Mouse (Mus musculus): Measurements from ENCODE around the gene Eif2a. TPM values are rescaled to one million over a fixed set of nuclear protein-coding genes. Genes with fewer than 3 reads are reported as not detected.

The Eif2a gene
- total and polyA plus RNA-seq, 2 experiments from 2014 or later: 29.1 to 50.9 TPM

DNA sequence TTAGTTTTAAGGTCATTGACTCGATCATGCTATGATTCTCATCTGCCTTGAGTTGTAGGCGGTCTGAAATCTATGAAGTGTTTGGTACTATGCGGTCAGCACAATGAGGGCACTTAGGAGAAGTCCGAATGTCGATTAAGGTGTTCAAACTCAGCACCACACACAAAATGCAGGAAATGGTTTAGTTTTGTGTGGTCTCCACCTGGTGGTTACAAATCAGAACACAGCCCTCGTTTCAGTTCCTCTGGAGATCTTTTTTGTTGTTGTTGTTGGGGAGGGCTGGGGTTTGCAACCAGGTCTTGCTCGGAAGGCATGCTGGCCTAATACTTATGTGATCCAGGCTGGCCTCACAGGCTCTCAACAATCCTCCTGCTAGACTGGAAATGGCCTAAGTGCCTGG is 34.8 kb upstream of the Eif2a start:
- peak; percentile 76 for TF ChIP-seq CTCF (IDR thresholded peaks at IDR 0.05)
- DNase-seq (ENCODE audit: low spot score) (peak; percentile 48), ATAC-seq (ENCODE audit: low FRiP score) (no peak)
- no peak overlapping the region for H3K9ac ChIP-seq (replicated peaks; ENCODE audit: low read length, poor library complexity, severe bottlenecking)
- no peak overlapping the region for H3K4me2 ChIP-seq (ENCODE audit: low read depth, low read length, poor library complexity, severe bottlenecking)
- H3K4me1 ChIP-seq (ENCODE audit: insufficient read depth, low read length): no peaks in the 10 kb centered on the region
- no peaks in the 10 kb centered on the region for H3K9me3 ChIP-seq (ENCODE audit: low read length)
- no peaks in the 10 kb centered on the region for H3K27me3 ChIP-seq (ENCODE audit: insufficient read depth, low read length)
- no peak overlapping the region for H3K4me3 ChIP-seq (ENCODE audit: low read depth, low read length)
- WGBS: 73% methylated on average over 7 of the region's 7 CpGs
- no peaks in the 10 kb centered on the region for H3K36me3 ChIP-seq (ENCODE audit: insufficient read depth, low read length)
- no peak overlapping the region for H3K27ac ChIP-seq (ENCODE audit: low read depth, low read length)

DNA sequence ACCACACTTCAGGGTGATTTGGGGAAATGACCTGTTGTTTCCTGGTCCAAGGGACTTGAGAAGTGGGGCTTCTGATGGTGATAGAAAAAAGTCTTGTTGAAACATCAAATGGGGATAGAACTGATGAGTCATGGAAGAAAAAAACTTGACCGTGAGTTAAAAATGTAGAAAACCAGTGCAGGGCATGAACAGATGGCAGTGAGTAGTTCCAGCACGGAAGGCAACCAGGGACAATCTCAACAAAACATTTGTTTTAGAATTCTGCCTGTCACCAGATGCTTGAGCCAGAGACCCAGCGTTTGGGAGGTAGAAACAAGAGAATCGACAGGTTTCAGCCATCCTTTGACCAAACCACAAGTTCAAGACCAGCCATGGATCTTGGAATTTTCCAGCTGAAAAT is 32.0 kb upstream of the Eif2a start:
- 89% methylated on average over 4 of the region's 4 CpGs for WGBS
- no peak for DNase-seq (ENCODE audit: low spot score)
- no peak overlapping the region for H3K9ac ChIP-seq (replicated peaks; ENCODE audit: low read length, poor library complexity, severe bottlenecking)

DNA sequence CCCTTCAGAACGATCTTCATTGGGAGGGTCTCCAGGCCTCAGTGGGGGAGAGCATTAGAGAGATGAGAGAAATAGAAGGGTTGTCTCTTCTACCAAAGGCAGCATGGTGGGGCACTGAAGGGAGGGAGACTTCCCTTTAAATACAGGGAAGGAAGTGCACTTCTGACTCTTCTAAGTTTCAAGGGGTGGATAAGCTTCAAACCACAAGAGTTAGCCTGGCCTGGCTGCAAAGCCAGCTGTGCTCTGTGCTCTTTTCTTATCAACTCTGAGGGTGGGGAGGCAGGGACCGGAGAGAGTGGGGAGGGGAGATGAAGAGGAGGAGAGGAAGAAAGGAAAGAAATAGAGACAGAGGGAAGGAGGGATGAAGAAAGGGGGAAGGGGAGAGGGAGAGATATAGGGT is 23.7 kb upstream of the Eif2a start:
- Histone ChIP-seq H3K4me3 (ENCODE audit: low read depth, low read length) (no peak overlapping the region), H3K9ac (replicated peaks; ENCODE audit: low read length, poor library complexity, severe bottlenecking) (no peak overlapping the region), H3K4me1 (ENCODE audit: insufficient read depth, low read length) (no peaks in the 10 kb centered on the region), H3K4me2 (ENCODE audit: low read depth, low read length, poor library complexity, severe bottlenecking) (no peak overlapping the region), H3K36me3 (ENCODE audit: insufficient read depth, low read length) (no peaks in the 10 kb centered on the region), H3K9me3 (ENCODE audit: low read length) (no peaks in the 10 kb centered on the region), H3K27me3 (ENCODE audit: insufficient read depth, low read length) (no peaks in the 10 kb centered on the region), H3K27ac (ENCODE audit: low read depth, low read length) (no peak overlapping the region)
- DNase-seq (ENCODE audit: low spot score) (no peak), ATAC-seq (ENCODE audit: low FRiP score) (no peak)
- 60% methylated on average over 2 of the region's 2 CpGs for WGBS
- no peak for TF ChIP-seq CTCF (IDR thresholded peaks at IDR 0.05)

More for the DNA sequence above, 32.0 kb upstream of the Eif2a start:
- no peaks in the 10 kb centered on the region for H3K27me3 ChIP-seq (ENCODE audit: insufficient read depth, low read length)
- H3K36me3 ChIP-seq (ENCODE audit: insufficient read depth, low read length): no peaks in the 10 kb centered on the region
- no peaks in the 10 kb centered on the region for H3K4me1 ChIP-seq (ENCODE audit: insufficient read depth, low read length)
- no peak overlapping the region for H3K27ac ChIP-seq (ENCODE audit: low read depth, low read length)
- H3K4me2 ChIP-seq (ENCODE audit: low read depth, low read length, poor library complexity, severe bottlenecking): no peak overlapping the region
- H3K9me3 ChIP-seq (ENCODE audit: low read length): no peaks in the 10 kb centered on the region
- H3K4me3 ChIP-seq (ENCODE audit: low read depth, low read length): no peak overlapping the region
- no peak for TF ChIP-seq CTCF (IDR thresholded peaks at IDR 0.05)
- ATAC-seq (ENCODE audit: low FRiP score): no peak

DNA sequence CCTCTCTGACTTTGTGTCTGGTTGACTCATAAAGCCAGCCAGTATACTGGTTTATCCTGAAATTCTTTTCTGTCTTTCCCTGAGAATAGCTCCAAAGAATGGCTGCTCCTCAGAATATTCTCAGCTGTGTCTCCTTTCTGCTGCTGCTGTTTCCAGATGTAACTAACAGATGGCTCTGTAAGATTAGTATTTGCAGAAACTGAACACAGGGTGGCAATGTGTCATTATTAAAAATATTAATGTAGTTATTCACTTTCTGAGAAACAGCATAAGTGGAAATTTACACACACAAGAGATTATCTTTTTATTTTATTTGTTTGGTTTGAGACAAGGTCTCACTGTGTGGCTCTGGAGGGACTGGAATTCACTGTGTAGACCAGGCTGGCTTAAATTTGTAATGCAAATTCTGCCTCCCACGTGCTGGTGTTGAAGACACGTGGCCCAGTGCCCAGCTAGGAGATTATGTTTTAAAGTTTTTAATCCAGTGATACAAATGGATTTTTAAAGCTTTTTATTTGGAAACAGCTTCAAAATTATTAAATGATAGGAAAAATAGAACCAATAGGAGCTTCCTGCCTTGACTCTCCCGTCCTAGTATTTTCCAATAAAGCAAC is 21.8 kb upstream of the Eif2a start:
- Histone ChIP-seq H3K36me3 (ENCODE audit: insufficient read depth, low read length) (no peaks in the 10 kb centered on the region), H3K4me2 (ENCODE audit: low read depth, low read length, poor library complexity, severe bottlenecking) (no peak overlapping the region), H3K27ac (ENCODE audit: low read depth, low read length) (no peak overlapping the region), H3K9me3 (ENCODE audit: low read length) (no peaks in the 10 kb centered on the region), H3K9ac (replicated peaks; ENCODE audit: low read length, poor library complexity, severe bottlenecking) (no peak overlapping the region), H3K4me1 (ENCODE audit: insufficient read depth, low read length) (no peaks in the 10 kb centered on the region), H3K4me3 (ENCODE audit: low read depth, low read length) (no peak overlapping the region), H3K27me3 (ENCODE audit: insufficient read depth, low read length) (no peaks in the 10 kb centered on the region)
- ATAC-seq (ENCODE audit: low FRiP score) (0 out of 2 replicates have a peak, but pooled peaks have one; percentile 41), DNase-seq (ENCODE audit: low spot score) (peak; percentile 32)
- 27% methylated on average over 3 of the region's 3 CpGs for WGBS
- peak; percentile 46 for TF ChIP-seq CTCF (IDR thresholded peaks at IDR 0.05)

DNA sequence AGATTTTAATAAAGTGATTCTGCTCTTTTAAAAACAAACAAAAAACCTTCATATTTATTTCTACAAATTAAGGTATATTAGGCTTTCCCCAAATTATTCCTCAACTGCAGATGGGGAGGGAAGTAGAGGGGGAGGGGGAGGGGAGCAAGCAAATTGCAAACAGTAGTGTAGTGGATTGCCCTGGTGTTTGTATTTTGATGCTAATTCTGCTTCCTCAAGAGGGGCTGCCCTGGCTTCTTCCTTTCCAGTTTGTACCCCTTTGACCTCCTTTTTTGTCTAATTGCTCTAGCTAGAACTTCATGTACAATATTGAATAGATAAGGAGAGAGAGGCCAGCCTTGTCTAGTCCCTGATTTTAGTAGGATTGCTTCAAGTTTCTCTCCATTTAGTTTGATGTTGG is 20.9 kb upstream of the Eif2a start:
- Histone ChIP-seq H3K4me1 (ENCODE audit: insufficient read depth, low read length) (no peaks in the 10 kb centered on the region), H3K9ac (replicated peaks; ENCODE audit: low read length, poor library complexity, severe bottlenecking) (no peak overlapping the region), H3K27ac (ENCODE audit: low read depth, low read length) (no peak overlapping the region), H3K36me3 (ENCODE audit: insufficient read depth, low read length) (no peaks in the 10 kb centered on the region), H3K4me3 (ENCODE audit: low read depth, low read length) (no peak overlapping the region), H3K9me3 (ENCODE audit: low read length) (no peaks in the 10 kb centered on the region), H3K4me2 (ENCODE audit: low read depth, low read length, poor library complexity, severe bottlenecking) (no peak overlapping the region), H3K27me3 (ENCODE audit: insufficient read depth, low read length) (no peaks in the 10 kb centered on the region)
- no peak for DNase-seq (ENCODE audit: low spot score)
- TF ChIP-seq CTCF (IDR thresholded peaks at IDR 0.05): no peak
- no peak for ATAC-seq (ENCODE audit: low FRiP score)

DNA sequence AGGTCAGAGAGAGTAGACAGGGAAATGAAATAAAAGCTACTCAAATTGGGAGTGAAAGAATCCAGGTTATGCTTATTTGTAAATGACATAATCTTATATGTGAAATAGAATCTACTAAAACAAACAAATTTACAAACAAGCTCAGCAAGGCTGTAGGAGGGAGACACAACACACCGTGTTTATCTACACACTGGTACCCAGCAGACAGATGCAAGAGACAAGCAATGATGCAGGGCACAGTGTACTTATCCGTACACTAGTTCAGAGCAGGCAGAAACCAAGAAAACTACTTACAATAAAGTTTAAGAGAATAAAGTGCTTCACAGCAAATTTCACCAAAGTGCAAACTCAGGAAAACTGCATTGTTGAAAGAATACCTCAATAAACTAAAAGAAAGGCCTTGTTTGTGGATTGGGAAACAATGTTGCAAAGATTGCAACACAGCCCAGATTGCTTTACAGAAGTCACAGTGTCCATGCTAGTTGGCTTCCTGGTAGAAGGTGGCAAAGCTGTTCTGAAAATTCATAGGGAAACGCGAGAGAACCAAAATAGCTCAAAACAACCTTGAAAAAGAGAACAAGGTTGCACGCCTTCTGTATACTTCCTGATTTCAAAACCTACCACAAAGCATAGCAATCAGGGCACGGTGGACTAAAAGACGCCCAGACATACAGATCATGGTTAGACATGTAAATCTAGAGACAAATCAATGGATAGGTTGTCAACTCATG is 17.4 kb upstream of the Eif2a start:
- no peak overlapping the region for H3K9ac ChIP-seq (replicated peaks; ENCODE audit: low read length, poor library complexity, severe bottlenecking)
- no peak for TF ChIP-seq CTCF (IDR thresholded peaks at IDR 0.05)
- no peaks in the 10 kb centered on the region for H3K36me3 ChIP-seq (ENCODE audit: insufficient read depth, low read length)
- H3K27me3 ChIP-seq (ENCODE audit: insufficient read depth, low read length): no peaks in the 10 kb centered on the region
- H3K4me1 ChIP-seq (ENCODE audit: insufficient read depth, low read length): no peaks in the 10 kb centered on the region
- H3K27ac ChIP-seq (ENCODE audit: low read depth, low read length): no peak overlapping the region
- 92% methylated on average over 7 of the region's 7 CpGs for WGBS
- no peak overlapping the region for H3K4me2 ChIP-seq (ENCODE audit: low read depth, low read length, poor library complexity, severe bottlenecking)
- no peak overlapping the region for H3K4me3 ChIP-seq (ENCODE audit: low read depth, low read length)
- no peaks in the 10 kb centered on the region for H3K9me3 ChIP-seq (ENCODE audit: low read length)
- DNase-seq (ENCODE audit: low spot score) (no peak), ATAC-seq (ENCODE audit: low FRiP score) (no peak)
